Comparison of ENCODE assay signal across 20 mouse cellular contexts in the genomic region with DNA sequence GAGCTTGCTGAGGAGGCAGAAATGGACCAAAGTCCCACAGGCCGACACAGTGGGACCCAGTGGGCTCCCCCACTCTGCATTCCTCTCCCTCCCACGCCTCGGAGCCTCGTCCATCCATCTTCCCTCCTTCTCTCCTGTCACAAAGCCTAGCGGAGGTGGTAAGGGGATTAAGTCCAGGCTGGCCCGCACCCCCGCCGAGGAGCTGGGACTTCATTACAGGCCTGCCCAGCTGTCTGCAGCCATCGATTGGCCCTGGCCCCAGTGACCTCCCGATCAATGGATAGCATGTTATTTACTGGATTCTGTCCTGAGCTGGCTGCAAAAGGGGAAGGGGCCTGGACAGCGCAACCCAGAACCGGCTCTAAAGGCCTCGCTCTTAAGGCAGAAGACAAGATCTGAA.
DNase-seq lines count a peak whose midpoint lies in the region; ATAC-seq and TF ChIP-seq lines count a peak whose summit lies in the region.
"Had no signal": no experiment of that assay in that cellular context is flagged by ENCODE, and none has a peak within 500 bp of the region (broad histone marks: within the 10 kb centered on the region; RNA-seq: fewer than 3 reads in every experiment).

No protein-coding gene starts in this region.

- H3K9ac ChIP-seq in midbrain, embryonic 14.5 days (replicated peaks; ENCODE audit: low read length) = no peak overlapping the region
- no peak overlapping the region for H3K9ac ChIP-seq in embryonic facial prominence, embryonic 11.5 days (replicated peaks; ENCODE audit: low read length)
- no peak overlapping the region for H3K9ac ChIP-seq in liver, adult 2 months (ENCODE audit: low read depth, low read length)
- H3K9ac ChIP-seq: forebrain, embryonic 15.5 days; heart, embryonic 12.5 days had no signal

- TF ChIP-seq CTCF in liver, adult 2 months (IDR thresholded peaks at IDR 0.05; ENCODE audit: low read depth, low read length) = no peak

- H3K27me3 ChIP-seq in midbrain, embryonic 10.5 days (ENCODE audit: low read depth, poor library complexity, severe bottlenecking) = no peaks in the 10 kb centered on the region
- no peaks in the 10 kb centered on the region for H3K27me3 ChIP-seq in midbrain, embryonic 14.5 days (ENCODE audit: control insufficient read depth, insufficient read depth, low read length)
- no peaks in the 10 kb centered on the region for H3K27me3 ChIP-seq in embryonic facial prominence, embryonic 11.5 days (ENCODE audit: control insufficient read depth, insufficient read depth, low read length)
- H3K27me3 ChIP-seq in liver, adult 2 months (ENCODE audit: control insufficient read depth, insufficient read depth, low read length) = no peaks in the 10 kb centered on the region
- H3K27me3 ChIP-seq: forebrain, embryonic 15.5 days had no signal

- WGBS in midbrain, embryonic 10.5 days = 11% methylated on average over 13 of the region's 13 CpGs
- WGBS in midbrain, embryonic 14.5 days = 10% methylated on average over 13 of the region's 13 CpGs
- WGBS in embryonic facial prominence, embryonic 11.5 days = 22% methylated on average over 13 of the region's 13 CpGs
- 17% methylated on average over 13 of the region's 13 CpGs for WGBS in liver, adult 2 months

- ATAC-seq in midbrain, embryonic 14.5 days (ENCODE audit: low FRiP score, low TSS enrichment) = no peak
- 0 out of 2 replicates have a peak, but pooled peaks have one; percentile 48 for ATAC-seq in embryonic facial prominence, embryonic 11.5 days (replicated peaks; ENCODE audit: insufficient number of reproducible peaks, low FRiP score, low TSS enrichment, low read depth)
- no peak for ATAC-seq in granulocyte monocyte progenitor cell, adult 5-6 weeks (replicated peaks; ENCODE audit: poor library complexity, severe bottlenecking)
- ATAC-seq: forebrain, embryonic 15.5 days; intestine, postnatal 0 days had no signal

- peaks cover 35% of the 10 kb centered on the region for H3K4me1 ChIP-seq in midbrain, embryonic 10.5 days
- H3K4me1 ChIP-seq in midbrain, embryonic 14.5 days (ENCODE audit: control insufficient read depth, insufficient read depth, low read length) = peaks cover 13% of the 10 kb centered on the region; the same call in 1 of the 2 replicates
- no peaks in the 10 kb centered on the region for H3K4me1 ChIP-seq in embryonic facial prominence, embryonic 11.5 days (ENCODE audit: control insufficient read depth, insufficient read depth, low read length)
- peaks cover 2% of the 10 kb centered on the region; the same call in 1 of the 2 replicates for H3K4me1 ChIP-seq in liver, adult 2 months (ENCODE audit: control insufficient read depth, insufficient read depth, low read length)
- H3K4me1 ChIP-seq: forebrain, embryonic 15.5 days; heart, embryonic 12.5 days had no signal

- no peak overlapping the region for H3K4me3 ChIP-seq in midbrain, embryonic 10.5 days
- no peak overlapping the region for H3K4me3 ChIP-seq in midbrain, embryonic 14.5 days (replicated peaks; ENCODE audit: low read depth, low read length)
- no peak overlapping the region for H3K4me3 ChIP-seq in embryonic facial prominence, embryonic 11.5 days (ENCODE audit: low read depth, low read length)
- H3K4me3 ChIP-seq in liver, adult 2 months (ENCODE audit: insufficient read depth, low read depth, low read length) = no peak overlapping the region
- H3K4me3 ChIP-seq: forebrain, embryonic 15.5 days; heart, embryonic 12.5 days; myocyte had no signal

- H3K79me2 ChIP-seq in liver, adult 2 months (ENCODE audit: control insufficient read depth, insufficient read depth, low read length) = no peaks in the 10 kb centered on the region

- no peak for TF ChIP-seq POLR2A in liver, adult 2 months (IDR thresholded peaks at IDR 0.05; ENCODE audit: extremely low read depth, insufficient read depth, low read length)

- H3K9me3 ChIP-seq in midbrain, embryonic 10.5 days (replicated peaks) = no peaks in the 10 kb centered on the region
- H3K9me3 ChIP-seq in midbrain, embryonic 14.5 days (ENCODE audit: control insufficient read depth, low read length) = no peaks in the 10 kb centered on the region
- no peaks in the 10 kb centered on the region for H3K9me3 ChIP-seq in embryonic facial prominence, embryonic 11.5 days (replicated peaks; ENCODE audit: control insufficient read depth, low read length)
- H3K9me3 ChIP-seq: forebrain, embryonic 15.5 days had no signal

- H3K36me3 ChIP-seq in midbrain, embryonic 10.5 days = no peaks in the 10 kb centered on the region
- no peaks in the 10 kb centered on the region for H3K36me3 ChIP-seq in midbrain, embryonic 14.5 days (ENCODE audit: control insufficient read depth, insufficient read depth, low read length)
- no peaks in the 10 kb centered on the region for H3K36me3 ChIP-seq in embryonic facial prominence, embryonic 11.5 days (replicated peaks; ENCODE audit: control insufficient read depth, insufficient read depth, low read depth, low read length)
- no peaks in the 10 kb centered on the region for H3K36me3 ChIP-seq in liver, adult 2 months (ENCODE audit: control insufficient read depth, insufficient read depth, low read length)
- H3K36me3 ChIP-seq: forebrain, embryonic 15.5 days; heart, embryonic 12.5 days had no signal

- peak; percentile 76 for DNase-seq in midbrain, embryonic 10.5 days (ENCODE audit: low spot score)
- DNase-seq in midbrain, embryonic 14.5 days = no peak
- DNase-seq in embryonic facial prominence, embryonic 11.5 days (ENCODE audit: low spot score) = no peak
- DNase-seq in liver, adult 2 months (ENCODE audit: extremely low read depth, low read depth, low spot score) = peak; percentile 7
- peak; percentile 42 for DNase-seq in retina, postnatal 1 day
- DNase-seq in heart, adult 18-20 months = no peak
- DNase-seq: B cell, adult 2 months; cerebellum, postnatal 10 days; heart, postnatal 4 days; kidney, postnatal 4 days; left cerebral cortex, postnatal 4 days; lung, adult 2 months; right cerebral cortex, postnatal 14 days; thymus, postnatal 4 days had no signal

- peak overlapping the region; percentile 81 for H3K27ac ChIP-seq in midbrain, embryonic 10.5 days (replicated peaks)
- H3K27ac ChIP-seq in midbrain, embryonic 14.5 days (replicated peaks; ENCODE audit: low read depth, low read length) = no peak overlapping the region
- H3K27ac ChIP-seq in embryonic facial prominence, embryonic 11.5 days (replicated peaks; ENCODE audit: low read depth, low read length) = no peak overlapping the region; the same call in 1 of the 2 replicates
- H3K27ac ChIP-seq in liver, adult 2 months (replicated peaks; ENCODE audit: insufficient read depth, low read depth, low read length) = no peak overlapping the region
- H3K27ac ChIP-seq: forebrain, embryonic 15.5 days; macrophage had no signal

- no peak overlapping the region for H3K4me2 ChIP-seq in midbrain, embryonic 14.5 days (ENCODE audit: low read length)
- no peak overlapping the region for H3K4me2 ChIP-seq in embryonic facial prominence, embryonic 11.5 days (ENCODE audit: low read depth, low read length)
- H3K4me2 ChIP-seq: forebrain, embryonic 15.5 days; heart, embryonic 12.5 days had no signal

Comparison
In these comparisons a context has a peak if more than half of its experiments do, and no peak if none do; other contexts are left out.
1. DNase-seq: peak in midbrain, embryonic 10.5 days (single experiment), liver, adult 2 months (single experiment) and retina, postnatal 1 day (single experiment); none in midbrain, embryonic 14.5 days (single experiment), embryonic facial prominence, embryonic 11.5 days (single experiment) and heart, adult 18-20 months (0 of 2).